Mouse (Mus musculus) limb, embryonic 10.5 days (tissue): ENCODE results near the gene Thrap3. TPM values are rescaled to one million over a fixed set of nuclear protein-coding genes. Genes with fewer than 3 reads are reported as not detected.
"Not testable (repeated sequence)": the region's sequence is repeated elsewhere in the genome, so short reads cannot be mapped to it uniquely, and the experiment has no call there.

Source experiments
- DNase-seq: peaks from one replicate; pipeline ENCODE4 v3.0.0-alpha.2; 2017; ENCODE audit warnings: low spot score
- H3K27ac ChIP-seq: fragments of 300-500 bp; sonication (generic); 2 replicates; pipeline ENCODE4 v1.5.1; 2016; ENCODE audit warnings: mild to moderate bottlenecking
- H3K27me3 ChIP-seq: fragments of 300-500 bp; sonication (generic); 2 replicates; pipeline ENCODE4 v1.6.1; 2016; ENCODE audit warnings: low read depth, mild to moderate bottlenecking; ENCODE audit not compliant: poor library complexity, severe bottlenecking
- H3K36me3 ChIP-seq: fragments of 300-500 bp; sonication (generic); 2 replicates; pipeline ENCODE4 v1.6.1; 2016; ENCODE audit warnings: mild to moderate bottlenecking, moderate library complexity
- H3K4me1 ChIP-seq: fragments of 300-500 bp; sonication (generic); 2 replicates; pipeline ENCODE4 v1.6.1; 2016
- H3K4me3 ChIP-seq: fragments of 300-500 bp; sonication (generic); 2 replicates; pipeline ENCODE4 v1.5.1; 2016; ENCODE audit warnings: mild to moderate bottlenecking, moderate library complexity
- H3K9me3 ChIP-seq: fragments of 300-500 bp; sonication (generic); replicated peaks from 2 replicates; pipeline ENCODE4 v1.6.1; 2016; ENCODE audit warnings: mild to moderate bottlenecking
- WGBS: fragments of 180-500 bp; shearing (Covaris S2); methylation state at CpG from one replicate; pipeline ENCODE4 v1.1.7; 2016; 5-methylcytosine and 5-hydroxymethylcytosine counted together
- polyA plus RNA-seq: library from polyadenylated mRNA; unstranded; fragments of >200 nt; fragmentation: Nextera tagmentation; extraction: Ambion mirVana; gene quantifications from 2 replicates; pipeline ENCODE4 v1.2.1, GENCODE M21; 2016

The Thrap3 gene
- polyA plus RNA-seq, 1 experiment from 2014 or later, result 287 TPM

- Histone ChIP-seq H3K4me1 (peaks cover 32% of the 10 kb centered on the region), H3K36me3 (peaks cover 99% of the 10 kb centered on the region), H3K4me3 (no peak overlapping the region), H3K27ac (no peak overlapping the region), H3K27me3 (0 out of 2 replicates have a peak, but pooled peaks cover 6% of the 10 kb centered on the region), H3K9me3 (no peaks in the 10 kb centered on the region)
- WGBS, result 89% methylated on average over 18 of the region's 18 CpGs
- no peak for DNase-seq
Observed at GRCm38 (mm10) chr4:126234496-126235175, 32.1 kb upstream of the Thrap3 start.

- no peak for DNase-seq
- Histone ChIP-seq H3K27ac (no peak overlapping the region), H3K4me3 (no peak overlapping the region), H3K27me3 (0 out of 2 replicates have a peak, but pooled peaks cover 6% of the 10 kb centered on the region), H3K9me3 (no peaks in the 10 kb centered on the region), H3K4me1 (peaks cover 32% of the 10 kb centered on the region), H3K36me3 (peaks cover 91% of the 10 kb centered on the region)
- WGBS, result 91% methylated on average over 29 of the region's 29 CpGs
Observed at GRCm38 (mm10) chr4:126233676-126234308, 31.2 kb upstream of the Thrap3 start.

- Histone ChIP-seq H3K27ac (no peak overlapping the region), H3K9me3 (no peaks in the 10 kb centered on the region), H3K27me3 (no peaks in the 10 kb centered on the region), H3K36me3 (peaks cover 52% of the 10 kb centered on the region), H3K4me1 (peaks cover 30% of the 10 kb centered on the region), H3K4me3 (no peak overlapping the region)
- no peak for DNase-seq
- WGBS, result 75% methylated on average over 7 of the region's 7 CpGs
Observed at GRCm38 (mm10) chr4:126229900-126230299, 27.3 kb upstream of the Thrap3 start.

- Histone ChIP-seq H3K4me1 (peaks cover 30% of the 10 kb centered on the region), H3K27me3 (no peaks in the 10 kb centered on the region), H3K27ac (no peak overlapping the region), H3K4me3 (no peak overlapping the region), H3K36me3 (peaks cover 35% of the 10 kb centered on the region), H3K9me3 (no peaks in the 10 kb centered on the region)
- 51% methylated on average over 5 of the region's 5 CpGs for WGBS
- DNase-seq, result no peak
Observed at GRCm38 (mm10) chr4:126228144-126228543, 25.6 kb upstream of the Thrap3 start.

- peak; percentile 89 for DNase-seq
- H3K9me3 ChIP-seq, result no peaks in the 10 kb centered on the region
- H3K36me3 ChIP-seq, result peaks cover 25% of the 10 kb centered on the region
- peak overlapping the region; percentile 37 for H3K4me3 ChIP-seq
- H3K4me1 ChIP-seq, result peaks cover 30% of the 10 kb centered on the region
- H3K27me3 ChIP-seq, result no peaks in the 10 kb centered on the region
- 12% methylated on average over 18 of the region's 18 CpGs for WGBS
- H3K27ac ChIP-seq, result peak overlapping the region; percentile 62
Observed at GRCm38 (mm10) chr4:126227077-126227761, 24.7 kb upstream of the Thrap3 start.

GRCm38 (mm10) chr4:126226640-126227039, 24.1 kb upstream of the Thrap3 start:
- no peaks in the 10 kb centered on the region for H3K27me3 ChIP-seq
- H3K27ac ChIP-seq, result no peak overlapping the region
- DNase-seq, result no peak
- no peak overlapping the region for H3K4me3 ChIP-seq
- WGBS, result 57% methylated on average over 12 of the region's 12 CpGs
- H3K4me1 ChIP-seq, result peaks cover 28% of the 10 kb centered on the region
- H3K36me3 ChIP-seq, result peaks cover 19% of the 10 kb centered on the region
- H3K9me3 ChIP-seq, result no peaks in the 10 kb centered on the region

GRCm38 (mm10) chr4:126222631-126223030, 20.1 kb upstream of the Thrap3 start:
- 91% methylated on average over 11 of the region's 11 CpGs for WGBS
- DNase-seq, result no peak
- Histone ChIP-seq H3K36me3 (no peaks in the 10 kb centered on the region), H3K27me3 (no peaks in the 10 kb centered on the region), H3K9me3 (no peaks in the 10 kb centered on the region), H3K27ac (no peak overlapping the region), H3K4me1 (peaks cover 6% of the 10 kb centered on the region), H3K4me3 (no peak overlapping the region)

- no peak for DNase-seq
- Histone ChIP-seq H3K27me3 (no peaks in the 10 kb centered on the region), H3K9me3 (no peaks in the 10 kb centered on the region), H3K27ac (no peak overlapping the region), H3K4me1 (no peaks in the 10 kb centered on the region), H3K36me3 (no peaks in the 10 kb centered on the region), H3K4me3 (no peak overlapping the region)
- 95% methylated on average over 10 of the region's 10 CpGs for WGBS
Observed at GRCm38 (mm10) chr4:126220045-126220444, 17.5 kb upstream of the Thrap3 start.

- H3K4me1 ChIP-seq, H3K36me3 ChIP-seq, H3K27ac ChIP-seq, DNase-seq, H3K27me3 ChIP-seq, H3K9me3 ChIP-seq, H3K4me3 ChIP-seq: not testable (repeated sequence)
- WGBS, result 62% methylated on average over 3 of the region's 3 CpGs
Observed at GRCm38 (mm10) chr4:126219540-126219939, 17.0 kb upstream of the Thrap3 start.

GRCm38 (mm10) chr4:126217771-126218170, 15.2 kb upstream of the Thrap3 start:
- Histone ChIP-seq H3K27me3 (no peaks in the 10 kb centered on the region), H3K4me1 (no peaks in the 10 kb centered on the region), H3K36me3 (no peaks in the 10 kb centered on the region), H3K4me3 (no peak overlapping the region), H3K9me3 (no peaks in the 10 kb centered on the region), H3K27ac (no peak overlapping the region)
- WGBS, result 86% methylated on average over 6 of the region's 6 CpGs
- no peak for DNase-seq

- DNase-seq, result no peak
- Histone ChIP-seq H3K4me1 (peaks cover 19% of the 10 kb centered on the region), H3K27me3 (no peaks in the 10 kb centered on the region), H3K9me3 (no peaks in the 10 kb centered on the region), H3K36me3 (no peaks in the 10 kb centered on the region), H3K27ac (no peak overlapping the region), H3K4me3 (no peak overlapping the region)
- 63% methylated on average over 6 of the region's 6 CpGs for WGBS
Observed at GRCm38 (mm10) chr4:126207081-126207480, 4.5 kb upstream of the Thrap3 start.

- H3K36me3 ChIP-seq, result peaks cover 5% of the 10 kb centered on the region
- no peaks in the 10 kb centered on the region for H3K27me3 ChIP-seq
- 81% methylated on average over 1 of the region's 1 CpGs for WGBS
- H3K9me3 ChIP-seq, result no peaks in the 10 kb centered on the region
- H3K4me1 ChIP-seq, result peaks cover 28% of the 10 kb centered on the region
- no peak overlapping the region for H3K27ac ChIP-seq
- DNase-seq, result no peak
- H3K4me3 ChIP-seq, result no peak overlapping the region
Observed at GRCm38 (mm10) chr4:126205386-126205785, 2.8 kb upstream of the Thrap3 start.

GRCm38 (mm10) chr4:126204661-126205230, 2.2 kb upstream of the Thrap3 start:
- Histone ChIP-seq H3K27ac (no peak overlapping the region; the same call in 1 of the 2 replicates), H3K4me3 (no peak overlapping the region), H3K9me3 (no peaks in the 10 kb centered on the region), H3K27me3 (no peaks in the 10 kb centered on the region), H3K4me1 (peaks cover 34% of the 10 kb centered on the region), H3K36me3 (peaks cover 11% of the 10 kb centered on the region)
- WGBS, result 90% methylated on average over 12 of the region's 12 CpGs
- no peak for DNase-seq
